Mouse (Mus musculus): Measurements from ENCODE around the gene Rnf126.

DNA sequence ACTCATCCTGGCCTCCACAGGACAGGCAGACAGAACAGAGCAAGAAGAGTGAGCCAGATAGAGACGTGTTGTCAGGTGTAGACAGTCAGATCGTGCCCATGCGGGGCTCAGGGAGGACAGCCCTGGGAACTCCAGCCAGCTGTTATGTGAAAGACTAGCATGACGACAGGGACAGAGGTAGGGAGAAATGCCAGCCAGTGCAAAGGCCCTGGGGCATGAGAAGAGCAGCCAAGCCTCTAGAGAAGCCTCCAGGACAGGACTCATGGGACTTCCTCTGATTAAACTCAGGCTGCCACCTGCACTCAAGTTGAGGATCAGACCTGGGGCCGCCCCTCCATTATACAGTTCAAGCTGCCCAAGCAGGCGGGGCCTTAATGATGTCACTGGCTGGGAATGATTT, 18.3 kb downstream of the Rnf126 start:
- TF ChIP-seq CTCF (IDR thresholded peaks at IDR 0.05; ENCODE audit: control insufficient read depth, insufficient read depth, low read length) (no peak), POLR2A (IDR thresholded peaks at IDR 0.05; ENCODE audit: borderline replicate concordance, control insufficient read depth, low read depth, low read length) (no peak)
